ENCODE assay signal across 9 mouse cellular contexts in the genomic region with DNA sequence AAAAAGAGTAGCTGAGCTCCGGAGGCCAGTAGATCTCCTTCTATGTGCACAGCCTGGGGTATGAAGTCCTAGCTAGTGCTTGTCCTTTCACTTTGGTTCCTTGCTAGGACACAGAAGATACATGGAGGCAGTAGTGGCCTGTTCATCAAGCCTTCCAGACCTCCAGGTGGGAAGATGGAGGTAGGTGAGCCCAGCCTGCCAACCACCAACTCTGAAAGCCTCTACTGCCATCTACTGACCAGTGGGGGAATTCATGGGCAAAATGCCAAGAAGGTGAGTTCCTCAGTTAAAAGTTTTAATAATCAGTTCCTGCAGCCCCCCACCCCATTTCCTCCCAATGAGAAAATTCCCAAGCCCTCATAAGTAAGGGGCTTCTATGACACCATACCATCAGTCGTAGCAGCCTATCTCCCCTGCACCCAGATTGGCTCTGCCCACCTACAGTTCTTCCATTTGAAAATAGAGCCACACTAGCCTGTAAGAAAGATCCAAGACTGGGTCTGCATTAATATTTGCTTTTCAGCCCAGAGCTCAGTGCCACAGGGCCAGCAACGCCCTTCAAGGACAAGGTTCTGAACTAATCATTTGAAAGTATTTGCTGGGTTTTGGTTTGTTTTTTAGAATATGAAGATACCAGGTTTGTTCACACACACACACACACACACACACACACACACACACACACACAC.
A peak's percentile ranks its signal among the peaks of the same experiment; 100 is the strongest.
DNase-seq lines count a peak whose midpoint lies in the region; ATAC-seq and TF ChIP-seq lines count a peak whose summit lies in the region.
"Had no signal": no experiment of that assay in that cellular context is flagged by ENCODE, and none has a peak within 500 bp of the region (broad histone marks: within the 10 kb centered on the region; RNA-seq: fewer than 3 reads in every experiment).

No protein-coding gene starts in this region.

- H3K4me3 ChIP-seq in E14TG2a.4 (replicated peaks; ENCODE audit: low read length), result no peak overlapping the region
- H3K4me3 ChIP-seq: embryonic facial prominence, embryonic 13.5 days had no signal

- intact Hi-C loops in heart, postnatal 10 days (cut with DNase I), result loop anchor here (5.0 kb wide), 1 partner anchor 1740 kb away; no protein-coding TSS in a partner anchor
- intact Hi-C loops in heart, postnatal 25 days (cut with DNase I), result no loop called here
- intact Hi-C loops in left cerebral cortex, postnatal 36 days (cut with DNase I), result no loop called here

- H3K27me3 ChIP-seq in E14TG2a.4 (ENCODE audit: insufficient read depth, low read length), result 0 out of 2 replicates have a peak, but pooled peaks cover 2% of the 10 kb centered on the region
- H3K27me3 ChIP-seq: embryonic facial prominence, embryonic 13.5 days had no signal

- peak; percentile 32 to 71 for DNase-seq in heart, postnatal 10 days
- DNase-seq in heart, postnatal 25 days (ENCODE audit: low spot score), result no peak
- DNase-seq in c-Kit-positive CD71-positive TER-119-positive erythroid progenitor cells, embryonic 14.5 days (ENCODE audit: low spot score), result peak; percentile 66
- peak; percentile 25 to 37 for DNase-seq in left cerebral cortex, postnatal 36 days (ENCODE audit: low spot score in 2 of 2)
- peak; percentile 78 for DNase-seq in thymus, postnatal 0 days (ENCODE audit: low spot score)

- ATAC-seq in granulocyte monocyte progenitor cell, adult 5-6 weeks (replicated peaks; ENCODE audit: poor library complexity, severe bottlenecking), result peak; percentile 54
- ATAC-seq in neutrophil, adult 5-6 weeks (ENCODE audit: extremely low read depth, insufficient number of reproducible peaks, low FRiP score, poor library complexity, severe bottlenecking), result 0 out of 2 replicates have a peak, but pooled peaks have one; percentile 41

- peaks cover 7% of the 10 kb centered on the region for H3K4me1 ChIP-seq in E14TG2a.4 (replicated peaks; ENCODE audit: low read depth, low read length)

- no peaks in the 10 kb centered on the region for H3K36me3 ChIP-seq in E14TG2a.4 (ENCODE audit: insufficient read depth, low read length)
- H3K36me3 ChIP-seq: embryonic facial prominence, embryonic 13.5 days had no signal

- no peaks in the 10 kb centered on the region for H3K9me3 ChIP-seq in E14TG2a.4 (ENCODE audit: low read length)
- H3K9me3 ChIP-seq: embryonic facial prominence, embryonic 13.5 days had no signal

- peak; percentile 87 for TF ChIP-seq CTCF in E14TG2a.4 (conservative IDR thresholded peaks at IDR 0.05; ENCODE audit: low read length)
